Mouse (Mus musculus) layer of hippocampus, adult 8-10 months (tissue): ENCODE measurements around the gene Nkx2-5. TPM values are rescaled to one million over a fixed set of nuclear protein-coding genes. Genes with fewer than 3 reads are reported as not detected.

ENCODE experiments used
- DNase-seq, 2 experiments: peaks; one replicate each; pipeline ENCODE4 v3.0.0; 2022; ENCODE audit warnings: low spot score in 2 of 2
- total RNA-seq, 4 experiments: library from RNA; stranded (reverse); gene quantifications; 2 replicates each; pipeline ENCODE4 v1.2.4; 2022

The Nkx2-5 gene
- not detected for total RNA-seq

DNA sequence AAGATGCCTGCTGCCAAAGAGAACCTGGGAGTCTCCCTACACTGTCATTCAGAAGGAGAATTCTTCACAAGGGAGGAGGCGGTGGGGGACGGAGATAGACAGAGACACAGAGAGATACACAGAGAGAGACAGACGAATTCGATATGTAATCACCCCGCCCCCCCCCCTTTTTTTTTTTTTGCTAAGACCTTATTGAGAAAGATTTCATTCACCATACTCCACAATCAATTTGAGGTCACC lies at the start of gene Nkx2-5:
Nkx2-5 (minus strand) TSS at position 101 of the 240 bp plus-strand sequence.
- no peak for DNase-seq

DNA sequence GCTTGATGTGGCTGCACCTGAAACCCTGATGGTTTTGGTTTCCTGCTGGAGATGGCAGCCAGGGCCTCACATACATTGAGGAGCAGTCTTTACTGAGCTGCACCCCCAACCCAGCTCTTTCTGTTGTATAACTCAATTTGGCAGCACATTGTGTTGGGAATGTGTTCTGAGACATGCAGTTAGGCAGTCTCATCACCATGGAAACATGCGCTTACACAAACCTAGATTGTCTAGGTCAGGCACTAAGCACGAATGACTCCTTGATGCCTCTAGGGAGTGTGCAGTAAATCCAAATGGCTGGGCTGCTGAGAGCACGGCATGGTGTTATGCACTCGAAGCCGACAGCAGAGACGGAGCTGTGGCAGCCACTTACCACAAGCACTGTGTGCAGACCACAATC lies 49.5 kb upstream of the Nkx2-5 start:
- DNase-seq: peak; percentile 50 to 55

DNA sequence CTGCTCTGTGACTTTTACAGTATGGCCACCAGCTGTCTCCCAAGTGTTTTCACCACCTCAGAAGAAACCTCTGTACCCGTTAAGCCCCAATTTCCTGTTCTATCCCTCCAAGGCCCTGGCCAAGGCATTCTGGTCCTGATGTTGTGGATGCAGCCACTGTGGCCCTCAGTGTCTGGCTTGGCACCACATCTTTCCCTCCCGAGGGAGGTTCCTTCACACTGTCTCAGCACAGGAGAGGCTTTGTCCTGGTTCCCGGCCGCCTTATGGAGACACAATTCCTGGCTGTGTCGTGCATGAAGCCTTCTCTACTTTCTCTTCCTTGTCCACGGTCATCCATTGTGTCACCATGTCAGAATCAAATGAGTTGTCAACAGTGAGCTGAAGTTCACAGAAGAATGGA lies 48.7 kb upstream of the Nkx2-5 start:
- no peak for DNase-seq

DNA sequence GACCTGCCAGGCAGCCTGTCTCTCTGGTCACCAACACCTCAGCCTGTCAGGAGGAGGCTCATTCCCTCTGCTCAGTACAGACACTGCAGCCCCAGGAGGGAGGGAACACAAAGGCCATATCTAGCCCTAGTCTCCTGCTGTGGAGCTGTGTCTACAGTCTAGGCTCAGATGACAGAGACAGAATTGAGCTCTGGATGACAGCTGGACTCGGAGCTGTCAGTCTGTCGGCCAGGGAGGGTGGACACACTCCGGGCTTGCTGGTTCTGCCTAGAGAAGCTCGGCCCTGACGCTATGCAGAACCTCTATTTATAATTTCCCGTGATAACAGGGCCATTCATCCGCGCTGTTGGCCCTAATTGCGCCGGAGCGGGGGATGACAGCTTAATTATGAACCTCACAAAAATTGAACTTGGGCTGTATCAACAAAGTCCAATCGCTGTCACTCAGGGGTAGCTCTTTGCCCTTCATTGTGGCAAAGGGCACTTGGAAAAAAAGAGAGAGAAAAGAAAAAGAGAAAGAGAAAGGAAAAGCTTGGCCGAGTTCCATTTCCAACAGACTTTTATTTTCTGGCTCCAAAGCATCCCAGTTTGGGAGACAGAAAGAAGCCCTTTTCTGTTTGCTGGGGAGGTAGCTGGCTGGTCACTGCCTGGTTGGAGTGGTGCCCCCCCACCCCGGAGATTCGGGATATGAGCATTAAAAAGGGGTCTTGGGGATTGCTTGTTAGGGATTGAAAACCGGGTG lies 48.0 kb upstream of the Nkx2-5 start:
- peak; percentile 31 to 49 for DNase-seq

DNA sequence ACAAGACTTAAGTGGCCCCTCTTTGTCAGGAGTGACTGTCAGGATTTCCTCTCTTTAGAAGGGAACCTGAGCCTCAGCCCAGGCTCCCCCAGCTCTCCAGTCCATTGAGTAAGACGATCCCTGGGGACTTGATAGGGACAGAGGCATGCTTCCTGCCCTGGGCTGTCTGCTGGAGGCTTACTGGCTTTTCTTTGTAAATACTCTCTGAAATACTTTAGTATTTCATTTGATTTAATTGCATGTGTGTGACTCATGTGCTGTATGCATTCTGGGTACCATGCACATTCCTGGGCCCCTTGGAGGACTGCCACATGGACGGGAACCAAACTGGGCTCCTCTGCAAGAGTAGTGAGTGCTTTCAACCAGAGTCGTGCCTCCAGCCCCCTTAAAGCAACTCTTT lies 43.1 kb upstream of the Nkx2-5 start:
- no peak for DNase-seq

DNA sequence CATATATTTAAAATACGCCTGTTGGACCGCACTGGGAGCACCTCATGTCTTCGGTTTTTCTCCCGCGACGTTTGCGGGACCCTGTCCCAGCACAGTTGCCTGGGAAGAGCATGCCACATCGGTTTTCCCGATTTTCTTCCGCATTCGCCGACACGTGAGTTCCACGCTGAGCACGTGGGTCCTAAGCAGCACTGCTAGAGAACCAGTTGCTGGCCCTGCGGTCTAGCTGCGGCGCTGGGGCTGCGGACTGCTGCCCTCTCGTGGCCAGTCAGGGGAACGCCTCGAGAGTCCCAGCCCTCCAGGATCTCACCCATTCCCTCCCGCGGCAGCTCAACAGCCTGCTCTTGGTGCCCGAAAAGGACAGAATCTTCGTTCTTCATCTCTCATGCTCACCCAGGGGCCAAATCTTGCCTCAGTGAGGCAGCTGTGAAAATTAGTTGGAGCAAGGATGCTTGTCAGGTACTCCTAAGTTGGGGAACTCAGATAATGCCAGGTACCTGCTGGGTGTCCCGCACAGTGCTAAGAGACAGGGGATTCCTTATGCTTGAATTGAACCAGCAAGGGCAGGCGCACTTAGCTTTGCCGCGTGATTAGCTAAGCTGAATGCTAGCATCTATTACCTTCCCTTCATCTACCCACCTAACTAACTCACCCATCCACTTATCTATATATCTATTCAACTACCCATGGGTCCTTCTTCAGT lies 41.4 kb upstream of the Nkx2-5 start:
- DNase-seq: peak; percentile 73 to 85

DNA sequence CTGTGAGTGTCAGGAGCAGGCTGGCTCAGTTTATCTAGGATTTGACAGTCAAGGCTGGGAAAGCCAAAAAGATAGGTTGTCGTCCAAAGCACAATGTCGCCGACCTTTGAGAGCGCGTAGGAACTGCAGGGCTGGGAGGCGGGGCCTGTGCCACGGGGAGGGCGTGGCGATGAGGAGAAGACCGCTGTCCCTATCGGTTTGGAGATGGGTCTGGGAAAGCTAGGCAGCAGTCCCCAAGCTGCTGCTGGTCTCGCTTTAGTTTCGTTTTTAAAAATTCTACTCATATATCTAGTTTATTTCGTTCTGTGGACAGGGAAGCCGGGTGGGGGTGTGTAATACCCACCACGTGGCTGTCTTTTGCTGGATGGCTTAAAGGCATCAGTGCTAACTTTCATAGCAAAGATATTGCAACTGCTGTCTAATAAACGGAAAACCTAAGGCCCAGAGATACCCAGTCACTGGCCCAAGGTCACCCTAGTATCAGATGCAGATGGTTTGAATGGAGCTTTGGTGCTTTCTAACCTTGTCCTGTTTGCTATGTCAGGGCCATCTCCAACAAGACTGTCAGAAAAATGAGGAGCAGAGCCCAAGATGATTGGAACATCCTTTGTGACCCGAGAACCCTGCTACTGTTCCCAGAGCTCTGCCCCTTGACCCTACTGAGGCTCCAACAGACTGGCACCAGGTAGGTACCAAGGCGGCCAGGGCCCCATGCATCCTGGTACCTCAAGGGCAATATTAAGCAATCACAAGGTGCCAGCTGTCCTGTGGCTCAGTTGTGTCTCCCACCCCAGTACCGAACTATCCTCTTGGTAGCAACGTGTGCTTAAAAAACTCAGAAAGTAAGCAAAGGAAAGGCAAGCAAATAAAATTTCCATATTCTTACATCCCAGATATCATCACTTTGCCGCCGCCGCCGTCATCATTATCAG lies 40.5 kb upstream of the Nkx2-5 start:
- peak; percentile 32 to 55 for DNase-seq

DNA sequence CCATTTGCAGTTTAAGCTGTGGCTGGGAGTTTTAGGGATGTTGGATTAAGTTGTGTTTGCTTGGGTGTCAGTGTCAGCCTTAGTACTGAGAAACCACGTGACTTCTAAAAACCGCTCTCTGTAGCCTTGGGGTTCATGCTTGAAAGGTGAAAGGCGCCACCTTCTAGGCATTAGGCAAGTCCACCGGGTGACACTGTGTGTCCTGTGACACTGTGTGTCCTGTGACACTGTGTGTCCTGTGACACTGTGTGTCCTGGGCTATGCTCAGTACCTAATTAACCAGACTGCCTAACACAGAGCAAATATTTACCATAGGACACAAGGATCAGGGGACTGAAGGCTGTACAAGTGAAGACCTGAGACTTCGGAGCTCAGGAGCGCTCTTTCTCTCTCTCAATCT lies 38.8 kb upstream of the Nkx2-5 start:
- no peak for DNase-seq

DNA sequence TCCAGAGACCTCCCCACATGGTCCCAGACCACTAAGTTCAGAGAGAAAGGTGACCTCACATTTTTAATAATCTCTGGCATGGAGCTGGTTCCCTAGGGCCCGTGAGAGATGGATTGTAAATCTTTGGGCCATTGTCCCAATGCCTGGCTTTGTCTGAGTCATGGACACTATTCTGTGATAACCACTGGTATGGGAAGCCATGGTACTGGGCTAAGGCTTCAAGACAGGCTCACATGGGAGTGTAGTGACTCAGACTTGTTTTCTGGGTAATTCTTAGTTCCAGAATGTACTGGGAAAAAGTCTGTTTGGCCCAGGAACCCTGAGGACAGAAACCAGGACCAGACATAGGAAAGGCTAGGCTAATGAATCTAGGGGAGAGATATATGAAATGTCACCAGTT lies 37.9 kb upstream of the Nkx2-5 start:
- DNase-seq: no peak

DNA sequence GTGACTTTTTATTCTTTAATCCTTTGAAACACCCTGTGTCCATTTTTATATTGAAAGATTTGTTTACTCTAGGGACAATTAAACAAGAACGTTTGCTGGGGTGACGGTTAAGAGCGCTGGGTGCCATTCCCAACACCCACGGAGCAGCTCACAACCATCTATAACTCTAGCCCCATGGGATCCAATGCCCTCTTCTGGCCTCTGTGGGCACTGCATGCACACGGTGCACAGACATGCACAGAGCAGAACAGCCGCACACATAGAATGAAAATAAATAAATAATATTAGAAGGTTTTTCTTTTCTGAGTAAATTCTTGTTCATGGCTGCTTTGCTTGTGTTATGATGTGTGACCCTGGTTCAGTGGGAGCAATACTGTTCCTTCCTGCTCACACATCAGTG lies 34.4 kb upstream of the Nkx2-5 start:
- no peak for DNase-seq

DNA sequence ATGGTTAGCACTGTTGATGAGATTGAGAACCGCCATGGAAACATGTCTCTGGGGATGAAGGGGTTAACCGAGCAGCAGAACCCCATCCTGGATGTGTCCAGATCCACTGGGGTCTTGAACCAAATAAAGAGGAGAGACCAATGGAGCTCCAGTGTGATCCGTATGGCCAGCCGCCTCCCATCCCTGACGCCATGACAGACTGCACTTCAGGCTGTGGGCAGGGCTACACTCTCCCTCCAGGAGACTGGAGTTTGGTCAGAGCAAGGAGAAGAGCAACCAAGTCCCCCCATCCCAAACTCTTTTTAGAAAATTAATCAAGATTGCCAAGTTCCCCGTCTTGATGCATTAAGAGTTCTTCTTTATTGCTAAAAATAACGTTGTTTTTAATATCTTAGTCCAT lies 33.1 kb upstream of the Nkx2-5 start:
- no peak for DNase-seq

DNA sequence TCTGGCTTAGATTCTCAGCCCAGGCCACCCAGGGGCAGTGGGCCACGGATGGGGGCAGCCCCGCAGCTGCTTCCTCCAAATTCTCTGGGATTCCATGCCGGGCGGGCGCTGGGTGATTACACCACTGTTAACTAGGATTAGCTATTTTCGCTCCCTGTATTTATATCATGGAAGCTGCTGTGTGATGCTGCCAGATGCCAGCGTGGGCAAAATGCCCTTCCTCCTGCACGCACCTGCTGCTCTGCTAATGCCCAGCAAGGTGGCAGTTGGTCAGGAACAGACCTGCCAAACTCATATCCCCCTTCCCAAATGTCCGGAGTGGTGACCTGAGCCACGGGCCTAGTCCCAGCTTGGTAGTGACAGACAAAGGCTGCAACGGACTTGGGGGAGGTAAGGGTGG lies 29.7 kb upstream of the Nkx2-5 start:
- no peak for DNase-seq

DNA sequence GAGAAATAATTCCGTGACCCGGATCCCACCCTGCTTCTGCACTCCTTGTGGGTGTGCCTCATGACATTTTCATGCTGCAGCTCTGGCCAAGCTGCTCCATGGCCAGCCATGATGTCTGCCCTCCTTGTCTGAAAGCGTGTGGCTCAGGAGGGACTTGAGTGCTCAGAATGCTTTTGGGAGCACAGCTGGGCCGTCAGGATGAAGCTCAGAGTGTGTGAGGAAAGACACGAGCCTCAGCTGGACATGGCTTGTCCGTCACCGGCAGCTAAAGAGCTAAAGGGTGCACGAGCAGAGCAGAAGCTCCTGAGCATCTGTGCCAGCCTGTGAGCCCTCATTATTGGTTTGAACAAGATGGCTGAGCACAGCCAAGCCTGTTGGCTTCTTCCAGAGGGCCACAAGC lies 28.7 kb upstream of the Nkx2-5 start:
- DNase-seq: no peak

DNA sequence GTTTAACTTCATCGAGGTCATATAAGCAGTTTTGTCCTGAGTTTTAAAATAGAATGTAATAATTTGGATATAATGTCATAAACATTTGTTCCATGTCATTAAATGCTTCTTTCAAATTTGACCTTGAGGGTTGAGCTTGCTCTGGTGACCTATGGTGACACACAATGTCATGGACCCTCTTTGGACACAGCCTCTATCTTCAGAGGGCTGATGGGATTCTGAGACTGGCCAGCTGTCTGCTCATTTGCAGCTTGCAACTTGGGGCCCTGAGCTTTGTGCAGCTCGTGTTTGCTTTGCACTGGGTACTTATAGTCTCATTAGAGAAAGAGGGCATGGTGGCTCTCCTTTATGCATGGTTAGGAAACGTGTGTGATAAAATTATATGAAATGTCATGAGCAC lies 28.1 kb upstream of the Nkx2-5 start:
- no peak for DNase-seq

DNA sequence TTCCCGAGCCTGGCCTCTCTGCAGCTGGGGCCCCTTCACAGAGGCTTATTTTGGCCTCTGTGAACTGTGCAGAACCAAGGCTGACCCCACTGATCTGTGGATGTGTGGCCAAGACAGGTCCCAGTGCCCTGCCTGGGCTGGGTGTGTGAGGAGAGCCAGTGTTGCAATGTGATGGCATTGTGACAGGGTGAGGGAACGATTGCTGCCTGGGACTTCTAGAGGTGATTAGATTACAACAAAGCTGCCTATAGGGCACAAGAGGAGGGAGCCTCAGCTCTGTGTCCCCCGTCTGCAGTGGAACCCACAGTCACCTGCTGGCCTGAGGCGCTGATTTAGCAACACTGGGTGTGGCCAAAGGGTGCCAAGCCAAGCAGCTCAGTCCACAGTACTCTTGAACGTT lies 23.9 kb upstream of the Nkx2-5 start:
- no peak for DNase-seq

DNA sequence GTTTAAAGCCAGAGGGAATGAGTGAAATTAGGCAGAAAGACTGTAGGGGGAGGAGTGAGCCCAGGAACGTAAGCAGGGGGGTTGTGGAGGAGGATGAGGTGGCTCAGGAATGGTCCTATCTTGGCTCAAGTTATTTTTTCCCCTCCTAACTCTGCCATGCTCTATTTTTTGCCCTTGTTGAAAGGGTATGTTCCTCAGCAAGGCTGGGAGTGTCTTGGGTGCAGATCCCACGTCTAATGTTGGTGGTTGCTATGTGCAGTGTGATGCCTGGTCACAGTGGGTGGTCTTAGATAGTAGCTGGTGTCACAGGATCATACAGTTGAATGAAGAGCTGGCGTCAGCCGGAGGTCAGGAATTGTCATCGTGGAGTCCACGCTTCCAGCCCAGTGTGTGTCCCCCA lies 20.3 kb upstream of the Nkx2-5 start:
- DNase-seq: no peak

DNA sequence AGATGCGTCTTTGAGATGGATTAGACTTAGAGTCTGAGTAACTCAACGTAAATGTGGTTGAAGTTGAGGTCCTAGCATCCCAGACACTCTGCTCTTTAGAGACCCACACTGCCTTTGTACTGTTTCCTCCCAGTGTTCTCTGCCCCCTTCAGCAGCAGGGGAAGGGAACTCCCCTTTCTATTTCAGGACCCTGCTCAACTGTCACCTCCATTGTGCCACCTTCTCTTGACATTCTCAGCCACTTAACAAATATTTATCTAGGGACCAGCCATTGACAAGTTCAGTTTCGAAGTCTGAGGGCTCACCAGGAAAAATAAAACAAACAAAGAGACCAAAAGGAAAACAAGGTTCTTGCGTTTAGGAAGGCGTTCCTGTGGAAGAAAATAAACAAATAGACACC lies 19.5 kb upstream of the Nkx2-5 start:
- DNase-seq: no peak

DNA sequence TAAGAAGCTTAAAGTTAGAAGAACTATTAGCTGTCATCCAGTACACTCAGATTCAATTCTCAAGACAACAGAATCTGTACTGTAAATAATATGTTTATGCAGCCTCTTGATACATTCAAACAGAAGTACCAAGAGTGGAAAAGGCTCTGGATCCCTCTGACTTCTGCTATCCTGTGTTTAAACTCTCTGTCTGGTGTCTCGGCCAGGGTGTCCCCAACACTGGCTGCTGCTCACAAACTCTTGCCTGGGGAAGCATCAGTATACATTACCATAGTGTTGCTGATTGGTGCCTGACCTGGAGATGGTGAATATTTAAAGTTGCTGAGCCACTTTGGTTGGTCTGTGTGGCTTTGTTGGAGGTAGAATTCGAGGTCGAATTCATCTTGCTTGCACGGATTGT lies 17.0 kb upstream of the Nkx2-5 start:
- no peak for DNase-seq

DNA sequence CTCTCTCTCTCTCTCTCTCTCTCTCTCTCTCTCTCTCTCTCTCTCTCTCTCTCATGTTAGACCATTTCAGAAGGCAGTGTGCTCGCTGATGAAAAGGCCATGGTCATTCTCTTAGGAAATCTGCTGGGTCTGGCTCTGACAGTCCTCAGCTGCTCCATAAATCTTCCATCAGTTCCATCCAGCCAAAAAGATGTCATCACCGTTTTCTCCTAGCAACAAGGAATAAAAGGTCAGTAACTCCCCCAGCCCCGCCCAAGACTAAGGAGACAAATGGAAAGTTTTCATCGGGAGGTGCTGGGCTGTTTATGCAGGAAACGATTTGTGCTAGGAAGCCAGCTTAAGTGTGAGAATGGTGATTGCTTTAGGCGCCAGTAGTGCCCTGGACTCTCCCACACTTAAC lies 16.6 kb upstream of the Nkx2-5 start:
- no peak for DNase-seq

DNA sequence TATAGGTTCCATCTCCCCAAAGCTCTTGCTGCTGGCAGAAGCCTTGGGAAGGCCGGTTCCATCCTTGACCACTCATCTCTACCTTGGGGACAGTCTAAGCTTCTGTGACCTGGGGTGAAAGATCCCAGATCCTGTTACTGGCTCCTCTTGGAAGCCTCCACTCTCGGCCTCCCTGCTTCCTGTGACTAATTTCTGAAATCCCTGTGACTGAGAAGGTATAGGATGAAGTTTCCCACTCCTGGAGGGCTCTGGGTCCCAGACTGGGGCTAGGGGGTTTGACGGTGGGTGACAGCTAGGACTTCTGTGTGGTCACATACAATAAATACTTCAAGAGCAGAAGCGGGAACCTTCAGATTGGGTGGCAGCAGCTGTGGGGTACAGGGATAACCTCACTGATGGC lies 16.1 kb upstream of the Nkx2-5 start:
- no peak for DNase-seq

DNA sequence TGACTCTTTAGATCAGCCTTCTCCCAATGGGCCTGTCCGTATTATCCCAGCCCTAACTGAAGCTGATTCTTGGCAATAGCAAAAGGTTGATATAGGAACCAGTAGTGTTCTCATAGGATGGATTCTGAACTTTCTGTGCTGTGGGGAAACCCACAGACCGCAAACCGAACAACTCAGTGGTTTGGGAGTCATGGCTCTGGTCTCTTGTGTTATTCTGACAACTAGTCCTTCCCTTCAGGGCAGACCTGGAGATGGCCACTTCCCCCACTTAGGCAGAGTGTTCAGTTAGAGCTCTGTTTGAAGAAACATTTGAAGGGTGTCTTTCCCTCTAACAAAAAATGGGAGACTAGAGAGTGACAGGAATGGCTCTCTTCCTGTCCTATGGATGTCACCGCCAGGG lies 7.5 kb upstream of the Nkx2-5 start:
- no peak for DNase-seq

DNA sequence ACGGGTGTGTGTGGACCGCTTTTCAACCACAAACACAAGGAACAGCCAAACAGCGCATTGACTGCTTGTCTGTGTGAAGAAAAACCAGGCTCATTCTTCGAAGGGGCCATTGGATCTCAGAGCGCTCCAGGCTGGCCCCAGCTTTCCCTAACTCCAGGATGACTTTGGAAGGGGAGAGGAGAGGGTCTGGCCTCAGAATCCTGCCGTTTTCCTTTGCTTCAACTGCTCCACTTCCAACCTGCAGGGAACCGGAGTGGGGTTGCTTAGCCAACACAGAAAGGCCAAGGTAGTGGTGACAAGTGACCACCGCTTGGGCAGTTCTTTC lies 6.3 kb upstream of the Nkx2-5 start:
- DNase-seq: no peak
